Mouse (Mus musculus) kidney, postnatal 14 days (tissue): ENCODE data around the gene Map3k7.

Experiments used
- DNase-seq: peaks from one replicate; pipeline ENCODE4 v3.0.0; 2022; ENCODE audit warnings: mixed read lengths

The Map3k7 gene

GRCm38 (mm10) chr4:31963354-31964193 is at the start of gene Map3k7:
Gene Map3k7, plus strand, starts transcription at chr4:31964097.
- DNase-seq = peak; percentile 95

DNA sequence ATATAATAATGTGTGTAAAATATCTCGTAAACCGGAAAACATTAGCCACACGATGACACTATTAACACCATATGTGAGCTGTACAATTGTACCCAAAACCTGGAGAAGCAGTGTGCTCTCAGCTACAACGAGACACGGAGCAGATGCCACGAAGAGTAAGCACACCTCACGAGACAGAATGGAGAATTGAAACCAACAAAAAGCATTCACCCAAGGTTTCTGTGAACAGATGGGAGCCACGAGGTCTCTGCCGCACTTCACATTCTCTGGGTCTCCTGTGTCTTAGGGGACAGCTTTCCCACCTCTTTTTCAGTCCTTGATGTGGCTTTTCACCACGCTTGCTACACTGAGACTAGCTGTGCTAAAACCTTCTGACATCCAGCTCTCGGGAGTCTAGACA is 48.8 kb upstream of the Map3k7 start:
- DNase-seq = no peak

DNA sequence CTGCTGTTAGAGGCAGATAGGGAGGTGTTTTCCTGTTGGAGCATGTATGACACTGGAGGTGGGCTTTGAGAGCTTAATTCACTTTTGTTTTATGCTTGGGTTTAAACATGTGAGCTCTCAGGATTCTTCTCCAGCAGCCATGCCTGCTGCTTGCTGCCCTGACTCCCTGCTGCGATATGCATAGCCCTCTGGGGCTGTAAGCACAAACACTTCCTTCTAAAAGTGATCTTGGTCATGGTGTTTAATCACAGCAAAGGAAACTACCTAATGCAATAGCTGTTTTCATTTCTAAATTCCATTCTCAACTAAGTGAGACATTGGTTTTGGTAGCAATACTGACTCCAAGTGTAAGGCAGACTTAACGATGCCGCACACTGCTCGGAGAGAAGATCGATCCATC is 45.2 kb upstream of the Map3k7 start:
- DNase-seq = no peak

- no peak for DNase-seq
Measured at GRCm38 (mm10) chr4:31922215-31922614, 41.7 kb upstream of the Map3k7 start.

DNA sequence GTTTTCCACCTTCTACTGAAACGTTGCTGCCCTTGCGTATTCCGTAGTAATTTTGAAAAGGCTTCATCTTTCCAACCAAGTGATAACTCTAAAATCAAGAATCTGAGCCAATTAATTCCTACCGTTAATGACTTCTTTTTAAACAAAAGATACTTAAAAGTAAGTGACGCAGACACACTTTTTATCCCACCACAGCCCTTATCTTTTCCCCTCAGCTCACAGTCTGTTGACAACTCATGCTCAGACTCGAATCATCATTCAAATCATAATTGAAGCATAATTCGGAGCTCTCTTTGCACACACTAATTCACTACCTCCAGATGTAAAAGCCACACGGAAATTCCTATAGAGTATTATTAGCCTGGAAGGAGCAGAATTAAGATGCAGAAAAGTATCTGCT is 40.5 kb upstream of the Map3k7 start:
- DNase-seq = no peak

GRCm38 (mm10) chr4:31924301-31925185 is 39.4 kb upstream of the Map3k7 start:
- DNase-seq = no peak

DNA sequence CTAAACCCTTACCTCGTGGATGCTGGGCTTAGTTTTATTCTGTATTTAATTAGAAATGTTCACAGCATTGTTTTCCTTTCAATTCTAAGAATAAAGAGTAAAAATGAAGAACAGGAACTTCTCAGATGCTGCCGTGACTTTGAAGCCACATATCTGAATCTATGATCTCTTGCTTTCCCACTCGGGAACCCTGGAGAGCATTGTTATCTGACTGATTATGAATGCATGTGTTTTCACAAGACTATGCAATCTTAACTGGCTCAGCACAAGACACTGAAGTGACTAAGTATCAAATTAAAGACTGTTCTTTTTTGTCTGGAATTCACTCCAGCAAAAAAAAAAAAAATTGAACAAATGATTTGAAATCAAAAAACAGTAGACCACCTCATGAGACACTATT is 30.7 kb upstream of the Map3k7 start:
- DNase-seq = no peak

DNA sequence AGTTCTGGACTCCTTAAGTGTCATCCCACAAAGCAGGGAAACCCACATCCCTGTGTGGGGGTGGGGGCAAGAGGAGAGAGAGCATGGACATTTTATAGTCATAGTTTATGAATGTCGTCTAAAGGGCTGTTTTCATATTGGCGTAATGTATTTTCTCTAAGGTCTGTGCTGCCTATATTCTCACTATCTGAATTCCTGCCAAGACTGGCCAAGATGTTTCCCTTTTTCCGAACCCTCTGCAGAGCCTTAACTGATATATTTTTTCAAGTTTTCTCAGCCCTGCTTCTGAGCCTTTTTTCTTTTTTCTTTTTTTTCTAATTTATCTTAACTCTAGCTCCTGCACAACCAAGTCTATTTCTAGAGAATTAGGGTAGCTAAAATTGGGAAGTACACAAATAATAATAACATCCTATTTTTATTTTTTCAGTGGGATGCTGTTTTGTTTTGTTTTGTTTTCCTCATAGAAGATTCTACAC is 28.0 kb upstream of the Map3k7 start:
- no peak for DNase-seq

DNA sequence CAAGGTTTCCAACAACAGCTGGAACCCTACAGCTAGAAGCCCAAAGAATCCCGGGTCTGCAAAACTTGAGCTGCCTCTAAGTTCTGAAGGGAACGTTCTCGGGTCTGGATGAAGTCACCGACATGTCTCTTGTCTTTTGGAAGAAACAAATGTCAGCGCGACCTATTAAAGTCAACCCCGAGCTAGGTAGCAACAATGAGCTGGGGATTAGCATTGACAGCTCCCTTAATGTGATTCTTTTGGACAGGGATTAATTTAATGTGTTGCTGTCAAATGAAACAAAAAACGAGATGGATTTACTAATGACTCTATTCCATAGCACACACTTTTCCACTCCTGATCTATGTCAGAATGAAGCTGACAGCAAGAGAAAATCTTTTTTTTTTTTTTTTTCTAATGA is 27.5 kb upstream of the Map3k7 start:
- DNase-seq = no peak

GRCm38 (mm10) chr4:31936911-31937375 is 27.0 kb upstream of the Map3k7 start:
- DNase-seq = no peak

- peak; percentile 19 for DNase-seq
Measured at GRCm38 (mm10) chr4:31937376-31938281, 26.3 kb upstream of the Map3k7 start.

- peak; percentile 59 for DNase-seq
Measured at GRCm38 (mm10) chr4:31938416-31939106, 25.3 kb upstream of the Map3k7 start.

DNA sequence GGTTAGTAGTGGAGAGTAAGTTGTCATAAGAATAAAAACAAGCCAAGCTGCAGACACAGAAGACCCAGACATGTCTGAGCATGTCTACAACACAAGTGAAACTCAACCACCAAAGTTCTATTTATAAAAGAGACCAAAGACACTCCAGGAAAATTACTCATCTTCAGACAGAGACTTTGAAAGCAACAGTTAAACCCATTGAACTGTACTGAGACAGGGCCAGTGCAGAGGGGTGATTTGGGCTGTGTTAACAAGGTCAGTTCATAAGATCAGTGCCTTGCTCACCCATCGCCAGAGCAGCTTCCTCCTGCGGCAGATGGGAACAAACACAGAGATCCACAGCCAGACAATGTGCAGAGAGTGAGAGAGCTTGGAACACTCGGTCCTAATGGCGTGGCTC is 22.3 kb upstream of the Map3k7 start:
- DNase-seq = peak; percentile 49

GRCm38 (mm10) chr4:31943045-31943444 is 20.9 kb upstream of the Map3k7 start:
- no peak for DNase-seq

- DNase-seq = no peak
Measured at GRCm38 (mm10) chr4:31964194-31964875, 438 bp downstream of the Map3k7 start.

DNA sequence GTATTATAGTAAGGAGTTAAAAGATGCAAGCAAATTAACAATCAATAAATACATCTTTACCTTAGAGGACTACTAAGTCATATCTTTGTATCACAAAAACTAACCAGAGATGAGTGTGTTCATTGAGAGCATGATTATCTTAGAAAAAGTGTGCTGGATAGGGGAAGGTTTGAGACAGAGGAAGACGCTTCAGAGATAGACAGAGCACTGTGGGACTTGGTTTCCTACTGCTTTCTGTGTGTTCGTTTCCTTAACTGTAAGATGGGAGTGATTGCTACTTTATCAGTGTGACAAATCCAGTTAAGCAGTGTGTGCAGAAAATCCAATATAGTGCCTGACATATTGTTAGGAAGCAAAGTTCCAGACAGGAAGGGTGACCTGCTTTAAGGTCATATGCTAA is 1.3 kb downstream of the Map3k7 start:
- DNase-seq = no peak

DNA sequence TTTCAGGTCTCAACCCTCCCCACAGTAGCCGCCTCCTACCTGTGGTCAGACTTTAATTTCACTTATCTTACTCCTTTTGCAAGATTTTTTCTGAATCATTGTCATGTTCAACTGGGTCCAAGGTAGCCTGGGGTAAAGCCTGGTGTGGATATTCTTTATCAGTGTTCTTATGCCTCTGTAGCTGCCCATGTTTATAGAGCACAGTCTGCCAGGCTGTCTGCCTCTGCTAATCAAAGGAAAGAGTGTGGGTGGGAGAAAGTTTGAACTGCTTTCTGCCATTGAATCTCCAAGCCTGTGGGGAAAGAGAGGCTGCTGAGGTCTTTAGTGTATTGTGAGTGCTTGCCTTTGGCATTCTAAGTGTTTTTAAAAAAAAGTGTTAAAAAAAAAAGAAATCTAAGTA is 7.5 kb downstream of the Map3k7 start:
- DNase-seq = no peak

DNA sequence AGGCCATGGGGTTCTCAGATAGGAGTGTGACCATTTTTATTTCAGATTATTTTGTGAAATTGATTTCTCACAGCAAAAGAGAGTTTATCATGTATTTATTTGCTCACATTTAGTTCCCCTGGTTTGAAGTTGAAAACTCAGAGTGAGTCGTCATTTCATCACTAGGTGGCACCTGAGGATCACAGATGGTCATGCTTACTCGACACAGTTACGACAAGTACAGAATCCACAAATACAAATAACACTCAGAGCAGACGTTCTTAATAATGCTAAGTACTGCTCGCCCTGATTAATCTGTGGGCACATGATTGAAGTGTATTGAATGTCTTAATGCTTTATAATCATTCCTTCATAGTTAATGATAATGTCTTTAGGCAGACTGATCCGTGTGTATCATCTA is 8.3 kb downstream of the Map3k7 start:
- DNase-seq = peak; percentile 24

- peak; percentile 9 for DNase-seq
Measured at GRCm38 (mm10) chr4:31975260-31975950, 11.5 kb downstream of the Map3k7 start.

GRCm38 (mm10) chr4:31981863-31982262 is 18.0 kb downstream of the Map3k7 start:
- DNase-seq = no peak

GRCm38 (mm10) chr4:31993386-31993785 is 29.5 kb downstream of the Map3k7 start:
- no peak for DNase-seq
